Mouse (Mus musculus): ENCODE measurements around the gene Timp1. TPM values are rescaled to one million over a fixed set of nuclear protein-coding genes. Genes with fewer than 3 reads are reported as not detected.
A peak's percentile ranks its signal among the peaks of the same experiment; 100 is the strongest.

The Timp1 gene
- polyA plus RNA-seq (2012; rRNA removed) (1.6 and 1.7 TPM in 2 replicates), polyA plus RNA-seq (2014; fragmentation: Nextera tagmentation; extraction: Ambion mirVana) (2.0 and 2.8 TPM in 2 replicates)

DNA sequence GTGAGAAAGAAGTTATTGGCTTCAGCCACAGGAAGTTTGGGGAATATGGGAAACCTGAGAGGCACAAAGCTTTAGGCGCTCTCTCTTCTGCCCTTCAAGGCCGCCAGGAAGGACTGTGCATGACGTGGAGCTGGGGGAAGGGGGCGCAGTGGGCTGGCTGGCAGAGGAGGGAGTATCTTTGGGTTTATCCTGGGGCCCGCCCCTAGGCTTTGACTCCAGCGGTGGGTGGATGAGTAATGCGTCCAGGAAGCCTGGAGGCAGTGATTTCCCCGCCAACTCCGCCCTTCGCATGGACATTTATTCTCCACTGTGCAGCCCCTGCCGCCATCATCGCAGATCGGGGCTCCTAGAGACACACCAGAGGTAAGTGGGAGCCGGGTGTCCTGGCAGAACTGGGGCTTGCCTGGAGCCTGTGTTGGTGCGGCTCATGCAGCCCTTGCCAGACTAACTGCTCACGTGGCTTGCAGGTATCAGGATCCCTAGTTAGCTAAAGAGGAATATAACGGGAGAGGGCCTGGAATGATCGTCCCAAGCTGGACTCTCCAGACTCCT is at the start of gene Timp1:
Gene Timp1 (plus strand): TSS at position 205 of the 552 bp plus-strand sequence.
- Histone ChIP-seq H3K27ac (no peak within 1 kb of the TSS), H3K27me3 (ENCODE audit: control insufficient read depth, insufficient read depth, low read length) (no peaks in the 10 kb centered on the region), H3K4me2 (ENCODE audit: low read depth) (no peak within 1 kb of the TSS), H3K36me3 (replicated peaks; ENCODE audit: control insufficient read depth, insufficient read depth, low read depth) (no peaks in the 10 kb centered on the region), H3K9me3 (ENCODE audit: control insufficient read depth, low read length) (no peaks in the 10 kb centered on the region), H3K4me1 (replicated peaks; ENCODE audit: control insufficient read depth in 2 of 2, insufficient read depth in 2 of 2, low read length in 1 of 2) (no peaks in the 10 kb centered on the region), H3K9ac (replicated peaks) (no peak within 1 kb of the TSS), H3K4me3 (ENCODE audit: insufficient read depth in 1 of 2, low read depth in 2 of 2, low read length in 2 of 2) (no peak within 1 kb of the TSS)
- DNase-seq (ENCODE audit: low read depth in 3 of 3, low spot score in 3 of 3) (no peak), ATAC-seq (ENCODE audit: insufficient read depth) (no peak)
- TF ChIP-seq CTCF (IDR thresholded peaks at IDR 0.05; ENCODE audit: low read depth), result peak; percentile 7; the same call in 1 of the 2 replicates
- TF ChIP-seq EP300 (IDR thresholded peaks at IDR 0.05; ENCODE audit: low read depth), result no peak
- WGBS (ENCODE audit: insufficient replicate concordance), result 12% methylated on average over 16 of the region's 18 CpGs

DNA sequence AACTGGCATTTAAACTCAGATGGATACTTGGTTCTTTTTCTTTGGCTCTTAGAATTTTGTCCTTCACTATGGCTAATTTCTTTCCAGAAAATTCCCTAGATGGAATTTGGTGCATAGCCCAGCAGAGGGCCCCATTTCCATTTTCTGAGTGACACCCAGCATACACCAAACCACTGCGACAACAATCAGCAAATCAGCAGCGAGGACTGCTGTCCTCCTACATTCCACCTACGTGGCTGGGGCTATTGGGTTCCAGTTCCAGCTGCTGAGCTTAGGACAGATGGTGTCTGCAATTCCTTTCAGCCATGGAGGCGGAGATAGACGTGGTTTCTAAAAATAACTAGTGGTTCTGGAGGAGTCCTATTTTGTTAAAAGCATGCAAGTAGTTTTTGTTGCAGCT is 41.0 kb upstream of the Timp1 start:
- Histone ChIP-seq H3K4me3 (ENCODE audit: insufficient read depth in 1 of 2, low read depth in 2 of 2, low read length in 2 of 2) (no peak overlapping the region), H3K4me1 (replicated peaks; ENCODE audit: control insufficient read depth in 2 of 2, insufficient read depth in 2 of 2, low read length in 1 of 2) (no peaks in the 10 kb centered on the region), H3K9ac (replicated peaks) (no peak overlapping the region), H3K27me3 (ENCODE audit: control insufficient read depth, insufficient read depth, low read length) (no peaks in the 10 kb centered on the region), H3K4me2 (ENCODE audit: low read depth) (no peak overlapping the region), H3K27ac (no peak overlapping the region), H3K9me3 (ENCODE audit: control insufficient read depth, low read length) (no peaks in the 10 kb centered on the region), H3K36me3 (replicated peaks; ENCODE audit: control insufficient read depth, insufficient read depth, low read depth) (no peaks in the 10 kb centered on the region)
- DNase-seq (ENCODE audit: low read depth in 3 of 3, low spot score in 3 of 3), result no peak
- no peak for ATAC-seq (ENCODE audit: insufficient read depth)
- TF ChIP-seq CTCF (IDR thresholded peaks at IDR 0.05; ENCODE audit: low read depth) (peak; percentile 29; the same call in 1 of the 2 replicates), EP300 (IDR thresholded peaks at IDR 0.05; ENCODE audit: low read depth) (no peak)
- WGBS (ENCODE audit: insufficient replicate concordance), result 18% methylated on average over 5 of the region's 5 CpGs

DNA sequence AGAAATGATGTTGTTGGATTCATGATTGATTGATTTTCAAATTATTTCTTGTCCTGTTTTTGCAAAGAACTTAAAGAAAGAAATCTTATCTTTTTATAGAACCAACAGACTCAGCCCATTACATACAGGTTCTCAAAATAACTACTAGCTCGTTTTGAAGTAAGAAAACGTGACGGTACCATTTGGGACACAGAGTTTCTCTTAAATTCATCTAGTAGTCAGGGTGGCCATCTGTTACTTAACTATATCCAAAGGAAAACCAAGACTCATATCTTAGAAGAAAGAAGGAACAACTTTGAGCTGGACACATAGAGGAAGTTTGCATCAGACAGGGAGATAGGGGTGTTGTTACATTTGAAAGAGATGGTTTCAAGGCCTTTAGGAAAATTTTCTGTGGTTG is 22.7 kb upstream of the Timp1 start:
- 63% methylated on average over 3 of the region's 3 CpGs for WGBS (ENCODE audit: insufficient replicate concordance)
- DNase-seq (ENCODE audit: low read depth in 3 of 3, low spot score in 3 of 3), result no peak
- no peaks in the 10 kb centered on the region for H3K27me3 ChIP-seq (ENCODE audit: control insufficient read depth, insufficient read depth, low read length)
- no peak for ATAC-seq (ENCODE audit: insufficient read depth)
- H3K4me1 ChIP-seq (replicated peaks; ENCODE audit: control insufficient read depth in 2 of 2, insufficient read depth in 2 of 2, low read length in 1 of 2), result peaks cover 0 to 7% of the 10 kb centered on the region in 2 experiments; a peak in 1 of 4 replicates
- no peak overlapping the region for H3K9ac ChIP-seq (replicated peaks)
- H3K36me3 ChIP-seq (replicated peaks; ENCODE audit: control insufficient read depth, insufficient read depth, low read depth), result peaks cover 3% of the 10 kb centered on the region
- no peak overlapping the region for H3K27ac ChIP-seq
- TF ChIP-seq CTCF (IDR thresholded peaks at IDR 0.05; ENCODE audit: low read depth) (no peak), EP300 (IDR thresholded peaks at IDR 0.05; ENCODE audit: low read depth) (no peak)
- no peak overlapping the region for H3K4me2 ChIP-seq (ENCODE audit: low read depth)
- no peaks in the 10 kb centered on the region for H3K9me3 ChIP-seq (ENCODE audit: control insufficient read depth, low read length)
- no peak overlapping the region for H3K4me3 ChIP-seq (ENCODE audit: insufficient read depth in 1 of 2, low read depth in 2 of 2, low read length in 2 of 2)

DNA sequence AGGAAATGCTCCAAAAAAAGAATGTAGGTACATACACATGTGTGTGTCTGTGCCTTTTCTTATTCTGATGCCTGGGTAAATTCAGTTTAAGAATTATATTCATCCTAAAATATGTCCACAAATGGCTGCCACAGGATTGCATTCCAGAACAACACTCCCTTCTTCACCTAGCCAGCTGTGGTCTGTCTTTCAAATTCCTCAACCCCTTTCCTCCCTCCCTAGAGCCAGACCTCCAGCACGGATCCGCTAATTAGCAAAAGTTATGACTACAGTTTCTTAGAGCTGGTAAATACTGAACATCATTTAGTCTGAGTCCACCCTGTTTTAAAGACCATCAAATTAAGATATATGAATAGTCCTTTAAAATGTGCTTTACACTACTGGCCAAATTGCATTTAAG is 22.1 kb upstream of the Timp1 start:
- H3K27ac ChIP-seq, result no peak overlapping the region

DNA sequence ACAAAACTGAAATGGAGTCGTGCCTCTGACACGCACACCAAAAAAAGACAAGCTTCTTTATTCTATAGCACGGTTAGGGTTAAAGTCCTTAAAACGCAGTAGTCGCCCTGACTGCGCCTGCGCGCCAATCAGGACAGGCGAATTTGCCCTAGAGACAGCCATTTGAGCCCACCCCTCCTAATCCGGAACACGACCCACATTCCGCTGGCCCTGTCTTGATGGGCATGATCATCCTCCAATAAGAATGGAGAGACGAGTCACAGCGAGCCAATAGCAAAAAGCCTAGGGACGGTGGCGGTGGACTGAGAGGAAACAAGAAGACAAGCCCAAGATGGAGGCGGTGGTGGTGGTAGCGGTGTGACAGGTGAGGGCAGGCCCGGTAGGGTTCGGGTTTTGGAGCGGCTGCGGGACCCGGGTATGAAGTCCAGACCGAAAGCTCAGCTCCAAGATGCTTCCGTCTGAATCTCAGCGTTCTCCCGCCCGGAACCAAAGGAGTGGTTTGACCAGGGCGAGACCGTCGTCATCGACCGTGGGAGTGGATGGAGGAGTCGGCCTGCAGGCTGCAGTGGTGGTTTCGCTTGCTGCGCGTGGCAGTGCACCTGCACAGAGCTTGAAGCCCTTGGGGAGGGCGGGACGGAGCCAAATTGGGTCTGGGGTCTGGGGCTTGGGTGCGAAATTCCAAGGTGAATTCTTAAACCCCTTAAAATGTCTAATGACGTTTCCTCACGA is 21.5 kb upstream of the Timp1 start:
- peak; percentile 99 for ATAC-seq (ENCODE audit: insufficient read depth)
- H3K36me3 ChIP-seq (replicated peaks; ENCODE audit: control insufficient read depth, insufficient read depth, low read depth), result peaks cover 3% of the 10 kb centered on the region
- H3K4me2 ChIP-seq (ENCODE audit: low read depth), result peak overlapping the region; percentile 66
- peak; percentile 90 to 92 (median 91) for DNase-seq (ENCODE audit: low read depth in 3 of 3, low spot score in 3 of 3)
- H3K9ac ChIP-seq (replicated peaks), result peak overlapping the region; percentile 77
- peaks cover 0 to 7% of the 10 kb centered on the region in 2 experiments; a peak in 1 of 4 replicates for H3K4me1 ChIP-seq (replicated peaks; ENCODE audit: control insufficient read depth in 2 of 2, insufficient read depth in 2 of 2, low read length in 1 of 2)
- no peaks in the 10 kb centered on the region for H3K9me3 ChIP-seq (ENCODE audit: control insufficient read depth, low read length)
- WGBS (ENCODE audit: insufficient replicate concordance), result 9% methylated on average over 42 of the region's 42 CpGs
- no peaks in the 10 kb centered on the region for H3K27me3 ChIP-seq (ENCODE audit: control insufficient read depth, insufficient read depth, low read length)
- H3K4me3 ChIP-seq (ENCODE audit: insufficient read depth in 1 of 2, low read depth in 2 of 2, low read length in 2 of 2), result peak overlapping the region; percentile 72 to 95
- TF ChIP-seq EP300 (IDR thresholded peaks at IDR 0.05; ENCODE audit: low read depth), result no peak
- no peak for TF ChIP-seq CTCF (IDR thresholded peaks at IDR 0.05; ENCODE audit: low read depth)
- H3K27ac ChIP-seq, result no peak overlapping the region

More for the DNA sequence above, 22.1 kb upstream of the Timp1 start:
- 15% methylated on average over 2 of the region's 2 CpGs for WGBS (ENCODE audit: insufficient replicate concordance)
- H3K9ac ChIP-seq (replicated peaks), result no peak overlapping the region
- H3K36me3 ChIP-seq (replicated peaks; ENCODE audit: control insufficient read depth, insufficient read depth, low read depth), result peaks cover 3% of the 10 kb centered on the region
- DNase-seq (ENCODE audit: low read depth in 3 of 3, low spot score in 3 of 3), result no peak
- peak overlapping the region in 1 of 2 experiments; percentile 72; a peak in 2 of 4 replicates for H3K4me3 ChIP-seq (ENCODE audit: insufficient read depth in 1 of 2, low read depth in 2 of 2, low read length in 2 of 2)
- no peak for TF ChIP-seq EP300 (IDR thresholded peaks at IDR 0.05; ENCODE audit: low read depth)
- no peak for TF ChIP-seq CTCF (IDR thresholded peaks at IDR 0.05; ENCODE audit: low read depth)
- H3K9me3 ChIP-seq (ENCODE audit: control insufficient read depth, low read length), result no peaks in the 10 kb centered on the region
- peak overlapping the region; percentile 50 for H3K4me2 ChIP-seq (ENCODE audit: low read depth)
- no peak for ATAC-seq (ENCODE audit: insufficient read depth)
- peaks cover 0 to 7% of the 10 kb centered on the region in 2 experiments; a peak in 1 of 4 replicates for H3K4me1 ChIP-seq (replicated peaks; ENCODE audit: control insufficient read depth in 2 of 2, insufficient read depth in 2 of 2, low read length in 1 of 2)
- H3K27me3 ChIP-seq (ENCODE audit: control insufficient read depth, insufficient read depth, low read length), result no peaks in the 10 kb centered on the region

Measured in liver, embryonic 14.5 days (tissue).